Mouse (Mus musculus) thymus, adult 2 months (tissue): ENCODE measurements at regions not wholly inside any gene's neighbourhood (a gene's known extent, or its start where the extent isn't known, plus 50 kb on each side); places are given as distances from the start of the nearest gene placed in this dataset.
A peak's percentile ranks its signal among the peaks of the same experiment; 100 is the strongest.

Experiments
- DNase-seq: peaks from one replicate; pipeline ENCODE4 v3.0.0; 2021
- H3K27ac ChIP-seq: fragments of 200-500 bp; 2 replicates; pipeline ENCODE4 v1.5.1; 2012; ENCODE audit warnings: low read length, control low read depth; ENCODE audit not compliant: control insufficient read depth, insufficient read depth
- H3K27me3 ChIP-seq: fragments of 200-500 bp; 2 replicates; pipeline ENCODE4 v1.6.1; 2012; ENCODE audit warnings: mild to moderate bottlenecking, low read length, moderate library complexity, mixed read lengths; ENCODE audit not compliant: control insufficient read depth, insufficient read depth
- H3K36me3 ChIP-seq: fragments of 200-500 bp; 2 replicates; pipeline ENCODE4 v1.6.1; 2012; ENCODE audit warnings: mild to moderate bottlenecking, low read length, moderate library complexity; ENCODE audit not compliant: control insufficient read depth, insufficient read depth
- H3K4me1 ChIP-seq: fragments of 200-500 bp; replicated peaks from 2 replicates; pipeline ENCODE4 v1.6.1; 2012; ENCODE audit warnings: low read length; ENCODE audit not compliant: control insufficient read depth, insufficient read depth
- H3K4me3 ChIP-seq: fragments of 200-500 bp; 2 replicates; pipeline ENCODE4 v1.5.1; 2012; ENCODE audit warnings: mild to moderate bottlenecking, low read length, control low read depth, moderate library complexity; ENCODE audit not compliant: control insufficient read depth, insufficient read depth
- CTCF ChIP-seq: fragments of 200-500 bp; IDR thresholded peaks from 2 replicates; pipeline ENCODE4 v1.5.1; 2012; ENCODE audit warnings: mild to moderate bottlenecking, control low read depth, low read length, moderate library complexity, borderline replicate concordance; ENCODE audit not compliant: control insufficient read depth, poor library complexity, insufficient read depth; ENCODE audit errors: extremely low read depth
- POLR2A ChIP-seq: fragments of 200-500 bp; IDR thresholded peaks from 2 replicates; pipeline ENCODE4 v1.6.1; 2012; ENCODE audit warnings: mild to moderate bottlenecking, low read length, control low read depth, moderate library complexity; ENCODE audit not compliant: control insufficient read depth, poor library complexity, insufficient read depth; ENCODE audit errors: extremely low read depth
- WGBS: fragments of 180-500 bp; shearing (Covaris S2); methylation state at CpG from one replicate; pipeline ENCODE4 v1.1.7; 2018; 5-methylcytosine and 5-hydroxymethylcytosine counted together

GRCm38 (mm10) chr3:129386522-129386921 lies 54.0 kb upstream of the Enpep start:
- DNase-seq, result no peak
- no peak overlapping the region for H3K27ac ChIP-seq
- 95% methylated on average over 7 of the region's 7 CpGs for WGBS
- no peaks in the 10 kb centered on the region for H3K4me1 ChIP-seq
- H3K36me3 ChIP-seq, result no peaks in the 10 kb centered on the region
- H3K4me3 ChIP-seq, result no peak overlapping the region
- no peak for TF ChIP-seq CTCF
- TF ChIP-seq POLR2A, result no peak
- H3K27me3 ChIP-seq, result no peaks in the 10 kb centered on the region

DNA sequence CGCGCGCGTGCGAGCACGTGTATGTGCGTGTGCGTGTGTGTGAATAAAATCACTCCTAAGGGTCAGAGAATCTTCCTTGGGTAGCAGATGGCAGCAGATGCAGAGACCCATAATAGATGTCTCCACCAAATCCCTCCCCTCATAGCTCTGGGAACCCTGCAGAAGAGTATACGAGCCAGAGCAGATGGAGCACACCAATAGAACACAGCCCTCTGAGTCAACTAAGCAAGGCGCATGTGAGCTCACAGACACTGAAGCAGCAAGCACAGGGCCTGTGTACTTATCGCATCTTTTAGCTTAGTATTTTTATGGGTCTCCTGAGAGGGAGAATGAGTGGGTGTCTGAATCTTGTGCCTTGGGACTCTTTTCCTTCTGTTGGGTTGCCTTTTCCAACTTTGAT lies 58.0 kb upstream of the Enpep start:
- Histone ChIP-seq H3K4me1 (no peaks in the 10 kb centered on the region), H3K36me3 (no peaks in the 10 kb centered on the region), H3K27ac (no peak overlapping the region), H3K4me3 (no peak overlapping the region), H3K27me3 (no peaks in the 10 kb centered on the region)
- TF ChIP-seq POLR2A (no peak), CTCF (no peak)
- WGBS, result 97% methylated on average over 11 of the region's 11 CpGs
- DNase-seq, result no peak

GRCm38 (mm10) chr3:129391888-129392813 lies 59.6 kb upstream of the Enpep start:
- Histone ChIP-seq H3K4me1 (no peaks in the 10 kb centered on the region), H3K27me3 (no peaks in the 10 kb centered on the region), H3K4me3 (no peak overlapping the region), H3K27ac (no peak overlapping the region), H3K36me3 (no peaks in the 10 kb centered on the region)
- 74% methylated on average over 14 of the region's 14 CpGs for WGBS
- no peak for DNase-seq
- no peak for TF ChIP-seq CTCF

DNA sequence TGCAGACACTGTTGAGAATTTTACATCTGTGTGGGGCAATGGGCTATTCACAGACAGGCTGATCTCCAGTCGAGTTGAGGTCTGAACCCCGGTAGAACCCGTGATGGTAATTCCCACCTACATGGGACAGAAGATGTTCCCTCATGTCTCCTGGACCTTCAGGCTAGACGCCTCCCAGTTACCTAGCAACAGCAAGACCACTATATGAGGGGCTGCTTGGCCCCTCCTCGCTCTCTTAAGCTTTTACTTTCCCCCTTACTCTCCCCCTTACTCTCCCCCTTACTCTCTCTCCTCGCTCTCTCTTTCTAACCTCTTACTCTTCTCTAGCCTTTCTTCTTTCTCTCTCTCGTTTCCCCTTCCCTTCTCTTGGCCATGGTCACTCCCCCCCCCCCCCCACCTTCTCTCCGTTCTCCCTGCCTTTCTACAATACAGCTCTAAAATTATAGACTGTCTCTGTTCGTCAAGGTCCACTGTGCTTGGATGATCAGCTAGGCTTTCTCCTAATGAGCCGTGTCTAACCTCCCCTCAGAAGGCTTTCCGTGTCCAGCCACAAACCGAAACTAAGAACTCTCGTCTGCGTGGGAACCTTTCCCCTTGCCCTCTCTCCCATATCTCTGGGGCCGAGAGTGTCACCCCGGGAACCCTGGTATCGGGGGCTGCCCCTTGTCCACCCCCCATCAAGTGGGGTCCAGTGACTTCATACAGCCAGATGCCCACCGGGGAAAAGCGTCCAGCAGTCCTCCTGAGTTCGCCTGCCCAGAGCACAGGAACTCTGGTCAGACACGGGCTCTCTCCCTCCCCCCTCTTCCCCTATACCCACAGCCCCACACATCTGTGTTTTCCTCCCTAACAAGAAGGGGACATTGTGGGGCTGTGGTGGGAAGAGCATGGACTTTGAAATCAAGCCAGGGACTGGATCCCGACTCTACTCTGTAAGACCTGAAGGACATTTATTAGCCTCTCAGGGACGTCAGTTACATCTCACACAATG lies 60.6 kb upstream of the Enpep start:
- Histone ChIP-seq H3K36me3 (no peaks in the 10 kb centered on the region), H3K27me3 (no peaks in the 10 kb centered on the region), H3K4me1 (no peaks in the 10 kb centered on the region), H3K27ac (no peak overlapping the region), H3K4me3 (peak overlapping the region; percentile 52)
- DNase-seq, result no peak
- WGBS, result 80% methylated on average over 23 of the region's 23 CpGs
- TF ChIP-seq POLR2A (no peak), CTCF (no peak)

DNA sequence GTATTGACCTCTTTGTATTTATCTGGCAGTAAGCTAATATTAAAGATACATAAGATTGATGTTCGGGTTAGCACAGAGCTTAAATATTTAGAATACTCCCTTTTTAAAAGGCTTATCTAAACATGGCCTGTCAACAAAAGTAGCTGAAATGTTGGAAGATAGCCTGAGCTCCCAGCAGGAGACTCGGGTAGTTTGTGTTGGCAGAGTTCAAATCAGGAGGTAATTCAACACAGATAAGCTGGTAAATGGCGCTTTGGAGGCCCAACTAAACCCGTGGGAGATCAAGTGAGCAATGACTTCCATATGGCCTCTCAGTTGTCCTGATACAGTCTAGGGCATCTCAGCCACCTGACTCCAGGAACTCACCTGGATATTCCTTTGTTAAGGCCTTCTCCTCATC lies 65.0 kb upstream of the Enpep start:
- 88% methylated on average over 4 of the region's 4 CpGs for WGBS
- Histone ChIP-seq H3K36me3 (no peaks in the 10 kb centered on the region), H3K27ac (no peak overlapping the region), H3K4me3 (no peak overlapping the region), H3K4me1 (no peaks in the 10 kb centered on the region), H3K27me3 (no peaks in the 10 kb centered on the region)
- no peak for DNase-seq
- TF ChIP-seq CTCF (no peak), POLR2A (no peak)

DNA sequence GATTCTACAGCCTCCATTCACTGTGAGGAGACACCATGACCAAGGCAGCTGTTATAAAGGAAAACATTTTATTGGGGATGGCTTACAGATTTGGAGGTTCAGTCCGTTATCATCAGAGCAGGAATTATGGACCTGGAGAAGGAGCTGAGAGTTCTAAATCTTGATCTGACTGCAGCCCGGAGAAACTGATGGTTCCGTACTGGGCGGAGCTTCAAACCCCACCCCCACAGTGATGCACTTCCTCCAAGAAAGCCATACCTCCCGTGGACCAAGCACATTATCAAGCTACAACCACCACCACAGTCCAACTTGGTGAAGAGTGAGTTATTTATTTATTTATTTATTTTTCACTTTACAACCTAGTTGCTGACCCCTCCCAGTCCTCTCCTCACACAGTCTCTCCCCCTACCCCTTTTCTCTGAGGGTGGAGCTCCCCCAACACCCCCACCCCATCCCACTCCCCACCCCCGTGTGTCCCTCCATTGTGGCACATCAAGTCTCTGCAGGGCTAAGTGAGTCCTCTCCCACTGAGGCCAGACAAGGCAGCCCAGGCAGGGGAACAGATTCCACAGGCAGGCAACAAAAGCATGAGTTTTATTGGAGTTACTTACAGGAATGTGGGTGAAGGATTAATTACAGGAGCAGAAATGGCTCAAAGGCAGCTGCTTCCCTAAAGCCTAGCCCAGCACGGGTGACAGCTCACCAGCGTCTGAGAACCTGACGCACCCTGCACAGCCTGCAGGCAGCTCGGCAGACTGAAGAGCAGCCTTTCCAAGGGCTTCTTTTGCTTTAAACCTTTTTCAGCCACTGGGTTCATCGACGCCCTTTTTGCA lies 67.8 kb upstream of the Enpep start:
- WGBS, result 91% methylated on average over 12 of the region's 12 CpGs
- Histone ChIP-seq H3K27me3 (no peaks in the 10 kb centered on the region), H3K4me3 (no peak overlapping the region), H3K36me3 (no peaks in the 10 kb centered on the region), H3K4me1 (no peaks in the 10 kb centered on the region), H3K27ac (no peak overlapping the region)
- DNase-seq, result no peak
- TF ChIP-seq CTCF (no peak), POLR2A (no peak)
